9 mouse cellular contexts compared by ENCODE assay signal in the genomic region with DNA sequence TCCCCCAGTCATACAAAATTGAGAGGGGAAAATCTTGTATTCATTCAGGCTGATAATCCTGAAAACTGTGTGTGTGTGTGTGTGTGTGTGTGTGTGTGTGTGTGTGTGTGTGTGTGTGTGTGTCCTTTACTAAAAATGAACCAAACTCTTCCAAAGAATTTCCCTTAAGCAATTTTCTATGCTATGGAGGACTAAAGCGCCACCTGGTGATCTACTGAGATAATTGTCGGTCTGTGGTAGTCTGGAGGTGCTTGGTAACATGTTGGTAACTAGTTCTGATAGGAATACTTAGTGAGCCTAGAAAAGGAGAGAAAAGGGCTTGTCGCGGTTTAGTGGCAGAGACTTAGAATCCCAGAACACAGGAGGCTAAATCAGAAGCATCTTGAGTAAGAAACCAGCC.
DNase-seq lines count a peak whose midpoint lies in the region; ATAC-seq and TF ChIP-seq lines count a peak whose summit lies in the region.
"Had no signal": no experiment of that assay in that cellular context is flagged by ENCODE, and none has a peak within 500 bp of the region (broad histone marks: within the 10 kb centered on the region; RNA-seq: fewer than 3 reads in every experiment).

No protein-coding gene starts in this region.

- no peaks in the 10 kb centered on the region for H3K36me3 ChIP-seq in forebrain, embryonic 15.5 days
- no peaks in the 10 kb centered on the region for H3K36me3 ChIP-seq in forebrain, embryonic 13.5 days (ENCODE audit: poor library complexity, severe bottlenecking)
- H3K36me3 ChIP-seq in liver, postnatal 0 days (replicated peaks; ENCODE audit: insufficient read depth, low read length) = no peaks in the 10 kb centered on the region
- H3K36me3 ChIP-seq in liver, embryonic 11.5 days (ENCODE audit: control insufficient read depth, insufficient read depth, low read length) = no peaks in the 10 kb centered on the region
- H3K36me3 ChIP-seq: liver, embryonic 15.5 days had no signal

- no peaks in the 10 kb centered on the region for H3K4me1 ChIP-seq in forebrain, embryonic 15.5 days
- H3K4me1 ChIP-seq in forebrain, embryonic 13.5 days = no peaks in the 10 kb centered on the region
- no peaks in the 10 kb centered on the region for H3K4me1 ChIP-seq in liver, postnatal 0 days (ENCODE audit: insufficient read depth)
- H3K4me1 ChIP-seq in liver, embryonic 11.5 days (replicated peaks; ENCODE audit: control insufficient read depth, insufficient read depth, low read length) = no peaks in the 10 kb centered on the region
- no peaks in the 10 kb centered on the region for H3K4me1 ChIP-seq in cerebellum, adult 2 months (ENCODE audit: control insufficient read depth, insufficient read depth, low read length)
- H3K4me1 ChIP-seq: liver, embryonic 15.5 days had no signal

- no peak for TF ChIP-seq EP300 in liver, postnatal 0 days (IDR thresholded peaks at IDR 0.05; ENCODE audit: low read depth)

- DNase-seq in liver, postnatal 0 days = no peak
- no peak for DNase-seq in liver, embryonic 11.5 days (ENCODE audit: low spot score)
- DNase-seq in cerebellum, adult 2 months = peak; percentile 44 to 50
- DNase-seq in left cerebral cortex, postnatal 14 days (ENCODE audit: low spot score in 2 of 2) = peak; percentile 51 to 61
- DNase-seq in spleen, postnatal 36 days (ENCODE audit: low spot score in 2 of 2) = no peak
- DNase-seq in urinary bladder, postnatal 36 days (ENCODE audit: low spot score in 2 of 2) = no peak

- H3K27ac ChIP-seq in forebrain, embryonic 15.5 days (replicated peaks) = no peak overlapping the region
- H3K27ac ChIP-seq in forebrain, embryonic 13.5 days = no peak overlapping the region
- H3K27ac ChIP-seq in liver, postnatal 0 days (ENCODE audit: low read depth) = no peak overlapping the region
- H3K27ac ChIP-seq in liver, embryonic 11.5 days (ENCODE audit: low read depth, low read length) = no peak overlapping the region
- no peak overlapping the region for H3K27ac ChIP-seq in cerebellum, adult 2 months (ENCODE audit: insufficient read depth, low read length)
- H3K27ac ChIP-seq: liver, embryonic 15.5 days had no signal

- no peak for TF ChIP-seq POLR2A in cerebellum, adult 2 months (IDR thresholded peaks at IDR 0.05; ENCODE audit: borderline replicate concordance, insufficient read depth, low read length)

- H3K4me3 ChIP-seq in forebrain, embryonic 15.5 days = no peak overlapping the region
- H3K4me3 ChIP-seq in forebrain, embryonic 13.5 days = no peak overlapping the region
- no peak overlapping the region for H3K4me3 ChIP-seq in liver, postnatal 0 days (ENCODE audit: low read depth, low read length)
- H3K4me3 ChIP-seq in liver, embryonic 11.5 days (ENCODE audit: low read depth, low read length) = no peak overlapping the region
- no peak overlapping the region for H3K4me3 ChIP-seq in cerebellum, adult 2 months (replicated peaks; ENCODE audit: insufficient read depth, low read depth, low read length)
- H3K4me3 ChIP-seq: liver, embryonic 15.5 days had no signal

- no peaks in the 10 kb centered on the region for H3K27me3 ChIP-seq in forebrain, embryonic 15.5 days
- no peaks in the 10 kb centered on the region for H3K27me3 ChIP-seq in forebrain, embryonic 13.5 days
- H3K27me3 ChIP-seq in liver, postnatal 0 days (ENCODE audit: insufficient read depth, low read length) = no peaks in the 10 kb centered on the region
- H3K27me3 ChIP-seq in liver, embryonic 11.5 days (replicated peaks; ENCODE audit: control insufficient read depth, insufficient read depth, low read length) = no peaks in the 10 kb centered on the region
- H3K27me3 ChIP-seq in cerebellum, adult 2 months (ENCODE audit: control insufficient read depth, insufficient read depth, low read length) = no peaks in the 10 kb centered on the region
- H3K27me3 ChIP-seq: liver, embryonic 15.5 days had no signal

- no peaks in the 10 kb centered on the region for H3K9me3 ChIP-seq in forebrain, embryonic 15.5 days
- H3K9me3 ChIP-seq in forebrain, embryonic 13.5 days (replicated peaks) = no peaks in the 10 kb centered on the region
- no peaks in the 10 kb centered on the region for H3K9me3 ChIP-seq in liver, postnatal 0 days (ENCODE audit: low read length)
- H3K9me3 ChIP-seq in liver, embryonic 11.5 days (ENCODE audit: control insufficient read depth, low read length) = no peaks in the 10 kb centered on the region
- H3K9me3 ChIP-seq: liver, embryonic 15.5 days had no signal

- ATAC-seq in forebrain, embryonic 15.5 days (replicated peaks) = peak; percentile 38; the same call in 1 of the 2 replicates
- no peak for ATAC-seq in forebrain, embryonic 13.5 days
- no peak for ATAC-seq in liver, postnatal 0 days
- ATAC-seq in liver, embryonic 11.5 days (replicated peaks; ENCODE audit: low FRiP score) = no peak

- 12% methylated on average over 4 of the region's 4 CpGs for WGBS in forebrain, embryonic 15.5 days
- 7% methylated on average over 4 of the region's 4 CpGs for WGBS in forebrain, embryonic 13.5 days
- 15% methylated on average over 4 of the region's 4 CpGs for WGBS in liver, postnatal 0 days (ENCODE audit: insufficient replicate concordance)
- WGBS in liver, embryonic 11.5 days = 6% methylated on average over 4 of the region's 4 CpGs
- WGBS in cerebellum, adult 2 months = 16% methylated on average over 4 of the region's 4 CpGs

- no peak overlapping the region for H3K4me2 ChIP-seq in forebrain, embryonic 15.5 days (replicated peaks)
- H3K4me2 ChIP-seq in forebrain, embryonic 13.5 days = no peak overlapping the region
- no peak overlapping the region for H3K4me2 ChIP-seq in liver, postnatal 0 days (ENCODE audit: low read depth, low read length)
- H3K4me2 ChIP-seq in liver, embryonic 11.5 days = no peak overlapping the region
- H3K4me2 ChIP-seq: liver, embryonic 15.5 days had no signal

- TF ChIP-seq CTCF in liver, postnatal 0 days (IDR thresholded peaks at IDR 0.05; ENCODE audit: low read depth) = peak; percentile 54
- peak; percentile 33; the same call in 1 of the 2 replicates for TF ChIP-seq CTCF in cerebellum, adult 2 months (IDR thresholded peaks at IDR 0.05; ENCODE audit: borderline replicate concordance, insufficient read depth, low read depth, low read length)

- no peak overlapping the region for H3K9ac ChIP-seq in forebrain, embryonic 15.5 days (replicated peaks)
- H3K9ac ChIP-seq in forebrain, embryonic 13.5 days = no peak overlapping the region
- H3K9ac ChIP-seq in liver, postnatal 0 days (replicated peaks) = no peak overlapping the region
- H3K9ac ChIP-seq in liver, embryonic 11.5 days (ENCODE audit: low read depth, low read length) = no peak overlapping the region
- H3K9ac ChIP-seq: liver, embryonic 15.5 days had no signal

- intact Hi-C loops in left cerebral cortex, postnatal 14 days (cut with DNase I) = loop anchor here (5.0 to 10.0 kb wide), 2 partner anchors 232 to 659 kb away; a partner anchor contains a TSS

Comparison
In these comparisons a context has a peak if more than half of its experiments do, and no peak if none do; other contexts are left out.
1. DNase-seq: peak in cerebellum, adult 2 months (2 of 2) and left cerebral cortex, postnatal 14 days (2 of 2); none in liver, postnatal 0 days (single experiment), liver, embryonic 11.5 days (single experiment), spleen, postnatal 36 days (0 of 2) and urinary bladder, postnatal 36 days (0 of 2).